13 mouse cellular contexts compared by ENCODE assay signal in the genomic region with DNA sequence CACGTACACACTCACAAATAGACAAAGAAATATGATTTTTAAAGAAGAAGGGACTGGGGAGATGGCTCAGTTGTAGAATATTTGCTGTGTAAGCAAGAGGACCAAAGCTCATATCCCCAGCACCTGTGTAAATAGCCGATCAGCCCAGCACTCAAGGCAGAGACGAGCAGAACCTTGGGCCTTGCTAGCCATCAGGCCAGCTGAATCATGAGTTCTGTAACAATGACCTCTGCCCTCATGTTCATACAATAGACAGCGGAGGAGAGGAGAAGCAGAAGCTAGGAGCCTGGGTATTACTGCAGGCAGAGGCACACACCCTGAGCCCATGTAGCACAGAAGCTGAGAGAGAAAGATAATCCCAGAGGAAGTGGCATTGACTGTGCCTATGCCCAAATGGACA.
"Had no signal": no experiment of that assay in that cellular context is flagged by ENCODE, and none has a peak within 500 bp of the region (broad histone marks: within the 10 kb centered on the region; RNA-seq: fewer than 3 reads in every experiment).

No protein-coding gene starts in this region.

- H3K4me1 ChIP-seq: limb, embryonic 12.5 days; lung, embryonic 15.5 days; midbrain, embryonic 13.5 days had no signal

- H3K4me3 ChIP-seq: limb, embryonic 12.5 days; liver, embryonic 15.5 days; lung, embryonic 15.5 days; midbrain, embryonic 13.5 days had no signal

- H3K9ac ChIP-seq: limb, embryonic 12.5 days; liver, embryonic 15.5 days; lung, embryonic 15.5 days; midbrain, embryonic 13.5 days had no signal

- H3K4me2 ChIP-seq: limb, embryonic 12.5 days; liver, embryonic 15.5 days; lung, embryonic 15.5 days; midbrain, embryonic 13.5 days had no signal

- ATAC-seq: midbrain, embryonic 13.5 days had no signal

- H3K36me3 ChIP-seq: lung, embryonic 15.5 days had no signal

- H3K9me3 ChIP-seq: limb, embryonic 12.5 days; liver, embryonic 15.5 days; lung, embryonic 15.5 days; midbrain, embryonic 13.5 days had no signal

- H3K27ac ChIP-seq: limb, embryonic 12.5 days; liver, embryonic 15.5 days; lung, embryonic 15.5 days; macrophage; midbrain, embryonic 13.5 days had no signal

- H3K27me3 ChIP-seq: limb, embryonic 12.5 days; liver, embryonic 15.5 days; lung, embryonic 15.5 days; midbrain, embryonic 13.5 days had no signal

- DNase-seq: kidney, adult 9 months; kidney, postnatal 10 days; layer of hippocampus, postnatal 36 days; liver; lung, postnatal 14 days; right cerebral cortex, postnatal 14 days; thymus, adult 18-20 months; thymus, postnatal 14 days had no signal
